Mouse (Mus musculus) embryonic fibroblast, embryonic 13.5 days (primary cell): ENCODE data around the gene AC129217.1.

Experiments
- CTCF ChIP-seq: IDR thresholded peaks from 2 replicates; pipeline ENCODE4 v1.5.1; 2011; ENCODE audit warnings: mild to moderate bottlenecking, control low read depth, low read length, moderate library complexity, borderline replicate concordance; ENCODE audit not compliant: insufficient read depth
- POLR2A ChIP-seq: IDR thresholded peaks from 2 replicates; pipeline ENCODE4 v1.6.1; 2011; ENCODE audit warnings: low read depth, mild to moderate bottlenecking, control low read depth, low read length, moderate library complexity

GRCm38 (mm10) chr19:8883616-8884015 lies 54.0 kb downstream of the AC129217.1 start, which contains the start of the genes Lbhd1 and Gm49403:
- TF ChIP-seq POLR2A (no peak), CTCF (no peak)
